Mouse (Mus musculus): ENCODE results near the gene Itgb7.

DNA sequence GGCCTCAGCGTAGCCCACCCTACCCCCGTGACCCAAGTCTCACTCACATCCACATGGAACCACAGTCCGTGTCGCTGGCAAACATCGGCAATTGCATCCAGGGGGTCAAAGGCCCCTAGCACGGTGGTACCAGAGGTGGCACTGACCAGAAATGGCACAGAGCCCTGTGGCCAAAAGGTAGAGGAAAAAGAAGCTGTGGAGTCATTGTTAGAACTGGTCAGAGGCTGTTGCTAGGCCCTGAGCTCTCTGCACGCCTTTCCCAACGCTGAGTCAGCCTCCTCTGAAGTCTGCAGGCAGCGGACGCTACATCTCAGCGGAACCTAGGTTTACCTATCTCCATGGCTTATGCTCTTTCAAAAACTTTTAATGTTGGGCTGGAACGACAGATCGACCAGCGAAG lies 51.8 kb downstream of the Itgb7 start:
- TF ChIP-seq CTCF (IDR thresholded peaks at IDR 0.05; ENCODE audit: extremely low read depth, insufficient read depth, low read length): no peak
- TF ChIP-seq POLR2A (IDR thresholded peaks at IDR 0.05; ENCODE audit: extremely low read depth, insufficient read depth, low read length): no peak
